Mouse (Mus musculus) olfactory bulb, adult 2 months (tissue): Measurements from ENCODE around the gene Tmem235. TPM values are rescaled to one million over a fixed set of nuclear protein-coding genes. Genes with fewer than 3 reads are reported as not detected.

ENCODE experiments used
- H3K27ac ChIP-seq: fragments of 200-500 bp; 2 replicates; pipeline ENCODE4 v1.5.1; 2012; ENCODE audit warnings: low read depth, low read length; ENCODE audit not compliant: insufficient read depth
- H3K4me1 ChIP-seq: fragments of 200-500 bp; 2 replicates; pipeline ENCODE4 v1.6.1; 2012; ENCODE audit warnings: low read length; ENCODE audit not compliant: control insufficient read depth, insufficient read depth
- H3K4me3 ChIP-seq: fragments of 200-500 bp; 2 replicates; pipeline ENCODE4 v1.5.1; 2012; ENCODE audit warnings: mild to moderate bottlenecking, low read depth, low read length, moderate library complexity; ENCODE audit not compliant: insufficient read depth
- CTCF ChIP-seq: fragments of 200-500 bp; IDR thresholded peaks from 2 replicates; pipeline ENCODE4 v1.5.1; 2012; ENCODE audit warnings: low read depth, mild to moderate bottlenecking, low read length, moderate library complexity; ENCODE audit not compliant: insufficient read depth
- POLR2A ChIP-seq: fragments of 200-500 bp; IDR thresholded peaks from 2 replicates; pipeline ENCODE4 v1.6.1; 2012; ENCODE audit warnings: mild to moderate bottlenecking, low read depth, low read length, moderate library complexity; ENCODE audit not compliant: insufficient read depth
- WGBS: fragments of 180-500 bp; shearing (Covaris S2); methylation state at CpG from one replicate; pipeline ENCODE4 v1.1.7; 2018; 5-methylcytosine and 5-hydroxymethylcytosine counted together
- polyA plus RNA-seq: library from polyadenylated mRNA; stranded (reverse); fragments of >200 nt; gene quantifications from 2 replicates; pipeline ENCODE4 v1.2.4, GENCODE M21; 2012; ENCODE audit warnings: low replicate concordance; ENCODE audit not compliant: missing spikeins, insufficient read depth, insufficient read length

Tmem235 gene
- polyA plus RNA-seq, 1 experiment: not detected

GRCm38 (mm10) chr11:117844997-117845396 lies 15.6 kb upstream of the Tmem235 start:
- no peak overlapping the region for H3K27ac ChIP-seq
- TF ChIP-seq POLR2A (no peak), CTCF (no peak)
- 81% methylated on average over 2 of the region's 2 CpGs for WGBS
- peaks cover 13% of the 10 kb centered on the region for H3K4me1 ChIP-seq
- no peak overlapping the region for H3K4me3 ChIP-seq

GRCm38 (mm10) chr11:117845651-117846050 lies 14.9 kb upstream of the Tmem235 start:
- no peak overlapping the region for H3K27ac ChIP-seq
- no peak for TF ChIP-seq POLR2A
- TF ChIP-seq CTCF: no peak
- H3K4me3 ChIP-seq: no peak overlapping the region
- H3K4me1 ChIP-seq: peaks cover 13% of the 10 kb centered on the region
- WGBS: 80% methylated on average over 2 of the region's 2 CpGs

- Histone ChIP-seq H3K4me3 (no peak overlapping the region), H3K27ac (no peak overlapping the region), H3K4me1 (peaks cover 13% of the 10 kb centered on the region)
- TF ChIP-seq CTCF: no peak
- TF ChIP-seq POLR2A: no peak
- 56% methylated on average over 5 of the region's 5 CpGs for WGBS
Measured at GRCm38 (mm10) chr11:117846640-117847039, 13.9 kb upstream of the Tmem235 start.

- TF ChIP-seq CTCF (no peak), POLR2A (no peak)
- Histone ChIP-seq H3K4me3 (no peak overlapping the region), H3K4me1 (peaks cover 13% of the 10 kb centered on the region), H3K27ac (no peak overlapping the region)
- 71% methylated on average over 7 of the region's 7 CpGs for WGBS
Measured at GRCm38 (mm10) chr11:117847593-117848215, 12.8 kb upstream of the Tmem235 start.

GRCm38 (mm10) chr11:117848271-117848984 lies 12.1 kb upstream of the Tmem235 start:
- Histone ChIP-seq H3K27ac (peak overlapping the region; percentile 91), H3K4me3 (peak overlapping the region; percentile 83), H3K4me1 (peaks cover 13% of the 10 kb centered on the region)
- 6% methylated on average over 19 of the region's 19 CpGs for WGBS
- TF ChIP-seq CTCF: no peak
- TF ChIP-seq POLR2A: no peak

- under 1% methylated on average over 51 of the region's 51 CpGs for WGBS
- Histone ChIP-seq H3K27ac (peak within 1 kb of the TSS; percentile 91), H3K4me1 (peaks cover 13% of the 10 kb centered on the region), H3K4me3 (peak within 1 kb of the TSS; percentile 83)
- TF ChIP-seq POLR2A (peak; percentile 83), CTCF (no peak)
Measured at GRCm38 (mm10) chr11:117848985-117849671, 11.4 kb upstream of the Tmem235 start, which contains the start of gene Birc5. TSS of gene Birc5 (plus strand) at chr11:117849251.

GRCm38 (mm10) chr11:117852875-117853274 lies 7.7 kb upstream of the Tmem235 start:
- 88% methylated on average over 3 of the region's 3 CpGs for WGBS
- H3K4me1 ChIP-seq: peaks cover 12% of the 10 kb centered on the region

GRCm38 (mm10) chr11:117854241-117854640 lies 6.3 kb upstream of the Tmem235 start:
- WGBS: 91% methylated on average over 9 of the region's 9 CpGs
- H3K27ac ChIP-seq: no peak overlapping the region

More at GRCm38 (mm10) chr11:117852875-117853274, 7.7 kb upstream of the Tmem235 start:
- Histone ChIP-seq H3K27ac (no peak overlapping the region), H3K4me3 (no peak overlapping the region)
- TF ChIP-seq CTCF (no peak), POLR2A (no peak)

GRCm38 (mm10) chr11:117855360-117855759 lies 5.2 kb upstream of the Tmem235 start:
- Histone ChIP-seq H3K27ac (no peak overlapping the region), H3K4me3 (no peak overlapping the region), H3K4me1 (no peaks in the 10 kb centered on the region)
- 95% methylated on average over 5 of the region's 5 CpGs for WGBS
- no peak for TF ChIP-seq POLR2A
- no peak for TF ChIP-seq CTCF

More at GRCm38 (mm10) chr11:117854241-117854640, 6.3 kb upstream of the Tmem235 start:
- peaks cover 4% of the 10 kb centered on the region; the same call in 1 of the 2 replicates for H3K4me1 ChIP-seq
- TF ChIP-seq CTCF (no peak), POLR2A (no peak)
- no peak overlapping the region for H3K4me3 ChIP-seq
